Mouse (Mus musculus) activated CD4-positive, CD25-positive, alpha-beta regulatory T cell (primary cell): ENCODE data around the gene Snx22. TPM values are rescaled to one million over a fixed set of nuclear protein-coding genes. Genes with fewer than 3 reads are reported as not detected.

Source experiments
- polyA plus RNA-seq, 2 experiments: library from polyadenylated mRNA; unstranded; fragments of 100-300 nt; shearing (Covaris generic); gene quantifications; one replicate each; pipeline ENCODE4 v1.2.1; 2017

Gene Snx22
- 1 to 10 TPM; 1.4 to 1.7 TPM for polyA plus RNA-seq

GRCm38 (mm10) chr9:66069583-66069982 lies at the start of gene Snx22:
Gene Snx22 (minus strand): TSS chr9:66069719.

DNA sequence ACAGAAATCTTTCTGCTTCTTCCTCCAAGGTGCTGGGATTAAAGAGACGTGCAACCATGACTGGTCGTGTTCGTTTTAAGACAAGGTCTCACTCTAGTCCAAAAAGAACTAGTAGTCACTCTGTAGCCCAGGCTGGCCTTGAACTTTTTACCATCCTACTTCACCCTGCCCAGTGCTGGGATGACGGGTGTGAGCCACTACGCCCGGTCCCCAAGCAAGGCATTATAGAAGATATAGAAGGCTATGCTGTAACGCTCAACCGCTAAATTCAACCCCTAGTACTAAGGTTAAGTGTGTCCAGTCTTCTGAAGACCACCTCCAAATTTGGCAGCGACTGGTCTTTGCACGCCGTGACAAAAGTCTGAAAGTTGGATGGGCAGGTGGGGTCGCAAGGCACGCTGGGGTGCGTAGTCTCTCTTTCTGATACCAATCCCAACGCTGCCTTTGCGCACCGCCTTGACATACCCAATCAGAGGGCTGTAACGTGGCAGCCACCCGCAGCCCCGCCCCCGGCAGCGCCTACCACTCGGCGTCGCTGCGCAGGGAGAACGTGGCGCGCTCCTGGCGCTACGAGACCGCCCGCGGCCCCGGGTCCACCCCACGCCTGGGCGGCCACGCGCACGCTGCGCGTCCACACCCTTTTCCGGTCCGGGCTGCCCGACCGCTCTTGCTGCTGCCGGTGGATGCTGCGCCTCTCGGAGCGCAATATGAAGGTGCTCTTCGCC lies 9.8 kb downstream of the Snx22 start, which contains the start of gene Ppib:
TSS of gene Ppib (plus strand) at position 640 of the 725 bp plus-strand sequence.

Other genes starting within 250 kb of the Snx22 start
- 1 to 10 TPM; 3.4 to 5.0 TPM for gene Zfp609, start 242.2 kb downstream of the Snx22 start, polyA plus RNA-seq
- gene Pclaf, start 179.5 kb downstream of the Snx22 start, polyA plus RNA-seq, result 10 to 100 TPM; 30.4 to 48.5 TPM
- 10 to 100 TPM; 31.2 to 56.7 TPM for gene Trip4, start 160.9 kb downstream of the Snx22 start, polyA plus RNA-seq
- gene Csnk1g1, start 160.8 kb downstream of the Snx22 start, polyA plus RNA-seq, result 10 to 100 TPM; 31.0 to 37.3 TPM
- gene Ppib, start 9.5 kb downstream of the Snx22 start, polyA plus RNA-seq, result 100 to 1,000 TPM; 349 to 508 TPM
- gene Snx1, start 56.9 kb upstream of the Snx22 start, polyA plus RNA-seq, result 10 to 100 TPM; 99.2 to 99.4 TPM
- 100 to 1,000 TPM; 139 to 145 TPM for gene Ciao2a, start 56.9 kb upstream of the Snx22 start, polyA plus RNA-seq
- gene Dapk2, start 88.5 kb upstream of the Snx22 start, polyA plus RNA-seq, result 1 to 10 TPM; 1.0 to 1.2 TPM